Mouse (Mus musculus) CH12.LX (cell line): ENCODE measurements around the gene Bmpr1a.

Experiments used
- CHD2 ChIP-seq: IDR thresholded peaks from 2 replicates; pipeline ENCODE4 v1.6.1; 2011; ENCODE audit warnings: low read length, improper control_type of control experiment
- CTCF ChIP-seq, 2 experiments: IDR thresholded peaks in 1 of 2; conservative IDR thresholded peaks in 1 of 2; 2 replicates each; pipeline ENCODE4 v1.5.1; 2011 to 2012; ENCODE audit warnings: low read depth in 2 of 2, low read length in 2 of 2, improper control_type of control experiment in 1 of 2, inconsistent platforms in 1 of 2, mild to moderate bottlenecking in 1 of 2, moderate library complexity in 1 of 2
- EP300 ChIP-seq: IDR thresholded peaks from 2 replicates; pipeline ENCODE4 v1.6.1; 2011; ENCODE audit warnings: low read length, improper control_type of control experiment
- JUND ChIP-seq: conservative IDR thresholded peaks from 2 replicates; pipeline ENCODE4 v1.6.1; 2011; ENCODE audit warnings: low read depth, low read length, improper control_type of control experiment
- MAFK ChIP-seq: IDR thresholded peaks from 2 replicates; pipeline ENCODE4 v1.6.1; 2011; ENCODE audit warnings: low read length, improper control_type of control experiment; ENCODE audit not compliant: insufficient replicate concordance
- POLR2A ChIP-seq: IDR thresholded peaks from 2 replicates; pipeline ENCODE4 v1.6.1; 2011; ENCODE audit warnings: low read depth, mild to moderate bottlenecking, improper control_type of control experiment, low read length
- SMC3 ChIP-seq: IDR thresholded peaks from 2 replicates; pipeline ENCODE4 v1.6.1; 2011; ENCODE audit warnings: low read depth, low read length, improper control_type of control experiment
- TBP ChIP-seq: conservative IDR thresholded peaks from 2 replicates; pipeline ENCODE4 v1.6.1; 2011; ENCODE audit warnings: low read depth, low read length, improper control_type of control experiment
- TCF12 ChIP-seq: IDR thresholded peaks from 2 replicates; pipeline ENCODE4 v1.6.1; 2014; ENCODE audit warnings: low read depth, mild to moderate bottlenecking, inconsistent platforms, low read length, improper control_type of control experiment

DNA sequence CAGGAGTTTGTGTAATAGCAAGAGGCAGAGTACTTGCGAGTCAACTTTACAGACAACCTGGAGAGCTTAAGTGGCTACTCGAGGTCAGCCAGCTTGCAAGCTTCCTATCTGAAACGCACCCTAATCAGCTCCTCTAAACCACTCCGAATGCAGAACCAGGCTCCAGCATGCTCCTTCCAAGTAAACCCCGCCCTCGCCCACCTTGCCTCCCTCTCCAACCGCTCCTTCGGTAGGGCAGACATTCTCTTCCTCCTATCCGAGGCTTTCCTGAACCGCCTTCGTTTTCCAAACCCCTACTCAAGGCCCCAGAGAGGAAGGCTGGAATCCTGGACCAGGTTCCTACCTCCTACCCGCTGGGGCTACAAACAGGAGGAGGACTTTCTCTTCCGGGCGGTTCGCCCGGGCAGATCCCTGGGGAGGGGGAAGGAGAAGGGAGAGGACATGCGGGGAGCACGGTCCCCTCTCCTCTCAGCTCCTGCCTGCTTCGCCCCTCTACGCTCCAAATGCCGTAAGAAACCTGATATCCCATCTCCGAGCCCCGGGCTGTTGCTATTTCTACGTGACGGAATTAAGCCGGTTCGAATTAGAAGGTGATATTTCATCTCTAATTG lies 45.4 kb upstream of the Bmpr1a start:
- TF ChIP-seq CTCF (conservative IDR thresholded peaks at IDR 0.05 in 1 of 2, IDR thresholded peaks at IDR 0.05 in 1 of 2; ENCODE audit: low read depth in 2 of 2, low read length in 2 of 2) (no peak), CHD2 (no peak), POLR2A (peak; percentile 13), MAFK (no peak), TCF12 (no peak), SMC3 (no peak), JUND (no peak), EP300 (no peak), TBP (no peak)
